Mouse (Mus musculus) megakaryocyte, adult 5-6 weeks (primary cell): ENCODE measurements around the gene Hist1h2ab. TPM values are rescaled to one million over a fixed set of nuclear protein-coding genes. Genes with fewer than 3 reads are reported as not detected.

ENCODE experiments used
- ATAC-seq: 2 replicates; pipeline ENCODE4 v1.8.0; 2016; ENCODE audit warnings: mild to moderate bottlenecking, inconsistent platforms; ENCODE audit not compliant: poor library complexity, severe bottlenecking
- total RNA-seq, 2 experiments: library from RNA; stranded (forward) in 1 of 2; stranded (reverse) in 1 of 2; fragments of 153-499, 151-499 nt in 1 of 2; fragments of 221-1000, 200-1000 nt in 1 of 2; gene quantifications; 2 replicates each; pipeline versions ENCODE4 v1.2.3 to v1.2.4; 2015 to 2017

The Hist1h2ab gene
- total RNA-seq, 2 experiments from 2014 or later, result 114 to 4,666 TPM

DNA sequence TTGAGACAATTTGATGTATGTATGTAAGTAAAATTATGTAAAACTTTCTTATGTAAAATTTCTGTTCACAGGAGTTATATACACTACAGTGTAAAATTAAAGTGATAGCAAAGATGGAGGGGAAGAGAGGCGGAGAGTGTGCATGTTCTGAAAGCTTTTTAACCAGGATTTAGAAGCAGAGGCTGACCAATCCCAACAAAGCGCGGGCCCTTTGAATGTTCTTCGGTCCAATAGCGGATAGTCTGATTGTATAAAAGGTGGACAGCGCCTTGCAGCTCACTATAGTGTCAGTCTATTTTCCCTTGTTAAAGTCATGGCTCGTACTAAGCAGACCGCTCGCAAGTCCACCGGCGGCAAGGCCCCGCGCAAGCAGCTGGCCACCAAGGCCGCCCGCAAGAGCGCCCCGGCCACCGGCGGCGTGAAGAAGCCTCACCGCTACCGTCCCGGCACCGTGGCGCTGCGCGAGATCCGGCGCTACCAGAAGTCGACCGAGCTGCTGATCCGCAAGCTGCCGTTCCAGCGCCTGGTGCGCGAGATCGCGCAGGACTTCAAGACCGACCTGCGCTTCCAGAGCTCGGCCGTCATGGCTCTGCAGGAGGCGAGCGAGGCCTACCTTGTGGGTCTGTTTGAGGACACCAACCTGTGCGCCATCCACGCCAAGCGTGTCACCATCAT is 1.3 kb downstream of the Hist1h2ab start, which contains the start of gene Hist1h3b:
Gene Hist1h3b (plus strand): TSS at position 201 of the 675 bp plus-strand sequence.
- peak; percentile 68 for ATAC-seq

DNA sequence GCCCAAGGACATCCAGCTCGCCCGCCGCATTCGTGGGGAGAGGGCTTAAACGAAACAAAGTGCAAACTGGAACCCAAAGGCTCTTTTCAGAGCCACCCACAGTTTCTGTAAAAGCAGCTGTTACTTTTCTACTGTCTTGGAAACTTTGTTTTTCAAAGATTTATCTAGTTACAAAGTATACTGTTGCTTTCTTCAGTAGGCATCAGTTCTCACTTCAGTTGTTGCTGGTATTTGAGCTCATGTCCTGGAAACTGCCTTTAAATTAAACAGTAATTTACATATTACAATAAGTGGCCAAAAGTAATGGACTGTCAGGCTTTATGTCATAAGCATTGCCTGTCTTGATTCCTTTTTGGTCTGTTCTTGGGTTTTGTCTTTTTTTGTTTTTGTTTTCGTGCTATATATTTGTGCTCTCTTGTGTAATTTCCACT is 1.8 kb downstream of the Hist1h2ab start:
- no peak for ATAC-seq

DNA sequence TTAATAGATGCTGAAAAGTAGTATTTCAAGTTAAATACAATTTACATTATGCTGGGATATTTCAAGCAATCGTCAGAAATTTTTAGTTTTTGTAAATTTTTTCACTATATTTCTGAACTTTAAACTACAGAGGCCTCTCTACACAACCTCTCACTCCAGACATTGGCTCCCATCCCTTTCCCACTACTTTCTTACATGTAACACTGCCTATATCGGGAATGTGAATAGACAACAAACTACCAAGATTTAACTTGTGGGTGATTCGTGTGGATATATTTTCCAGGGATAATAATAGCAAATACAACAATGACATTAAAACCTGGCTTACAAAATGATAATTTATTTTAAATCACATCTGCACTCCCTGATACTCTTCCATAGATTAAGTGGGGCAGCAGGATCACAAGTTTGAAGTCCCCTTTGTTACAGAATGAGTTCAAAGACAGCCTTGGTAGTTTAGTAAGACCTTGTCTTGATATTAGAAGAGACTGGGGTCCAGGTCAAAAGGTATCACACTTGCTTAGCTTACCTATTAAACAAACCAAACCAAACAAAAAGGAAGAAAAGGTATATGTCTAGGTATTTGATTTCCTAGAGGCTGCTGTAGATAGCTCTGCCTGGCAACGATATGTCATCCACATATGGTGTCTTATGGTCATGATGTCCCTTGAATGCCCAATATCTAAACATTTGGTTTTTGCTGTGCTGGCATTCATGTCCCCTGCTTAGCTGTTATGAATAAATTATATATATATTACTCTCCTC is 2.6 kb downstream of the Hist1h2ab start:
- no peak for ATAC-seq

DNA sequence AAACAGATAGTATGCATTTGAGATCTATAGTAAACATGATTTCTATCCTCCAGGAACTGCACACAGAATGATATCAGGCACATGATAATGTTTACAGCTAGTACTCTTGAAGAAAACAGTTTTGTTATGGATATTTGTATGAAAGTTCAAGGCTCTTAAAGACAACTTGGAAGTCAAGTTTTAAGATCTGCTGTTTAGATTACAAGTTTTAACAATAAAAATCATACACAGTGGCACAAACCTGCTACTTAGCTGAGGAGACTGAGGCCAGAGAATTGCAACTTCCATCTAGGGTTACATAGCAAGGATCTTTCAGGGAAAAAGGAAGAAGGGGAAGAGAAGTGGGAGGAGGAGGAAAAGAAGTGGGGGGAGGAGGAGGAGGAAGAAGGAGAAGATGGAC is 4.1 kb downstream of the Hist1h2ab start:
- ATAC-seq, result no peak

DNA sequence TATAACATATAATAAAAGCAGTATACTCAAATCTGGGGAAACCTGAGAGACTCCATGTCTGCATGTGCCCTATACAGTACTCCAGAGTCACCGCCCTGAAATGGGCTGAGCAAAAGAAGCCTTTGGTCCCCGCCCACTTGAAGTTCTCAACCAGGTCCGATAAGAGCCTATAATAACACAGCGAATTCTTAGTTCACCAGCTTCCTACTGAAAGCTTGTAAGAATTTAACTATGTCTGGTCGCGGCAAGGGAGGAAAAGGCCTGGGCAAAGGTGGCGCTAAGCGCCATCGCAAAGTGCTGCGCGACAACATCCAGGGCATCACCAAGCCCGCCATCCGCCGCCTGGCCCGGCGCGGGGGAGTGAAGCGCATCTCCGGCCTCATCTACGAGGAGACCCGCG is 5.9 kb downstream of the Hist1h2ab start, which contains the start of gene Hist1h4b:
Gene Hist1h4b (plus strand): TSS at position 224 of the 400 bp plus-strand sequence.
- ATAC-seq, result peak; percentile 50

DNA sequence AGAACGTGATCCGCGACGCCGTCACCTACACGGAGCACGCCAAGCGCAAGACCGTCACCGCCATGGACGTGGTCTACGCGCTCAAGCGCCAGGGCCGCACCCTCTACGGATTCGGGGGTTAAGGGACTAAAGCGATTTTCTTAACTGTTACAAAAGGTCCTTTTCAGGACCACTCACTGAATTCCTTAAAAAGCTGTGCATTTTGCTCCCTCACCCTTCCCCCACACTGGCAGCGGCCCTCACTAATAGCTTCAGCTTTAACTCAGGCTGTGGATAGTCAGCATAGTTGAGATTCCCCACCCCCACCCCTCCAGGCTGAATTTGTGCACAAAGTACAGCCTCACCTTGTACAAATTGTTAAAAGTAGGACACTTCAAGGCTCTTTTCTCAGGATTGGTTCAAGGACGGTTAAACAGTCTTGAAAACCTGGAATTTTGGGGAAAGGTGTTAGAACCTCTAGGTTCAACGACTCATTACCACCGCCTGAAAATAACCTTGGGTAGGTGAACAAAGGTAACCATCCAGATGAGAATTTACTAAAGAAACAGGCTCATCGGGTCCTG is 6.4 kb downstream of the Hist1h2ab start:
- peak; percentile 5; the same call in 1 of the 2 replicates for ATAC-seq

DNA sequence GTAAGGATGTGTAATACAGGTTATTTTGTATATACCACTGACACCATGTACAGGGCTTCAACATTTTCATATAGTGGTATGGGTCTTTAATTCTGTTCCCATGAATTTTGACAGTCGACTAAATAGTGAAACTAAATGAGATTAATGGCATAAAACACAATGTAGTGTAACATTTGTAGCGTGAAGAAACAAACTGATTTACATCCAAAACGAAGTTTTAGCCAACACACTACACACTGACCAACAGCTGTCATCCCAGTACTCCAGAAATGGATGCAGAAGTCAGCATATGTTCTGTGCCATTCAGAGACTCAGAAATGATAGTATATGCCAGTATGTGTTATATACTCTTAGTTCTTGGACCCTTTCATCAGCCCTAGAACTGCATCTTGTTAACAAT is 7.0 kb downstream of the Hist1h2ab start:
- no peak for ATAC-seq

DNA sequence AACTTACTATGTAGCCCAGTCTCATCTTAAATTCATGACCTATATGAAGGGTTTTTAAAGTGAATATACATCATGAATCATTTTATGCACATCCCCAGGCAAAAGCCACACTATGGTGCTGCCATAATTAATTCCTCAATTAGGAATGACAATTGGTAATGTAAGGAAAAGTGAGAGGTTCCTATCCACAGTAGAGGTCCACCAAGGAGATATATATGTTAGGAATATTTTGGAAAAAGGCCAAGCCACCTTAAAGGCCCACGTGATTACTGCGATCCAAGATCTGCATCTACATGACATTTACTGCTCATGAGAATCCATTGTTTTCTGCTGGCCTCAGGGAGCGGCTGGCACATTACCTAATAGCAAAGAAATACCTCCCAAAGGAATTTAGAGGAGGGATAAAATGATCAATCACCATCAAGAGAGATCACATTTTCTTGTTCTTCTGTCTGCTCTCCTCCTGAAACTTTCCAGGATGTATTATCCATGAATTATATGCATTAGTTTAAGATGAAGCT is 8.4 kb downstream of the Hist1h2ab start:
- no peak for ATAC-seq

DNA sequence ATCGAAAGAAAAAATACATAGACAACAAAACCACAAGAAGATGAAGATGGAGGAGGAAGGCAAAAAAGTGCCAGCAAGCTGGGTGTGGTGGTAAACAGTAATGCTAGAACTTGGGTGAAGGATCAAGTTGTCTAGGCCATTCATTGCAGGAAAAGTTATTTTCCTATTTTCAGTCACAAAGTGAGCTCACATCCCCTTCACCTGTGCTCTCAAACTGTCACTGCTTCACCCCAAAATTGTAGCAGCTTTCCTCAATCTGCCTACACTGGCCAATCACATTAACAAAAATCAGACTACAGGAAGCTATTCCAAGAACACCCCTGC is 9.0 kb downstream of the Hist1h2ab start:
- no peak for ATAC-seq

DNA sequence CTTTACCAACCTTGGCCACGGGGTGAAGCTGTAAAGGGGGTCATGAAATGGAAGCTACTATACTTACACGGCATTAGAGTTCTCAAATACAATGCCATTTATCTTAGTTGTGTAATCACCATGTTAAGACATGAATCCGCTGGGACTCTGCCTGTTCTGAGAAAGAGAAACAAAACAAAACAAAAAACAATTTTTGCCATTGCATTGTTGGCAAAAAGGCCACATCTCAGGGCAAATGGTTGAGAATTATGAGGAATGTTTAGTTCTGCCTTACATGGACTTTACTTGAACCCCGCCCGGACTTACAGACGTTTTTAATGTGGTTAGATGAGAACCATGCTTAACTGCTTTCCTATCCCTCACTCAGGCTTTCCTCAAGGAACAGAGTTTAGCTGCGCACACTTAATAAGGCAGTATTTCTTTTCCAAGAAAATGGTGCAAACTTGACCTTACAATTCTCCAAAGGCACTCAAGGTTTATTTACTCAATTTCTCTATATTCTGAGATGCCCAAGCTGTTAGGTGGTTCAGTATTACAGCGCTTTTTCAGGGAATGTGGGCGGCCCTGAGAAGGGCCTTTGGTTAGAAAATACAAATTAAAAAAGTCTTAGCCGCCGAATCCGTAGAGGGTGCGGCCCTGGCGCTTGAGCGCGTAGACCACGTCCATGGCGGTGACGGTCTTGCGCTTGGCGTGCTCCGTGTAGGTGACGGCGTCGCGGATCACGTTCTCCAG is 9.5 kb downstream of the Hist1h2ab start:
- ATAC-seq, result no peak

DNA sequence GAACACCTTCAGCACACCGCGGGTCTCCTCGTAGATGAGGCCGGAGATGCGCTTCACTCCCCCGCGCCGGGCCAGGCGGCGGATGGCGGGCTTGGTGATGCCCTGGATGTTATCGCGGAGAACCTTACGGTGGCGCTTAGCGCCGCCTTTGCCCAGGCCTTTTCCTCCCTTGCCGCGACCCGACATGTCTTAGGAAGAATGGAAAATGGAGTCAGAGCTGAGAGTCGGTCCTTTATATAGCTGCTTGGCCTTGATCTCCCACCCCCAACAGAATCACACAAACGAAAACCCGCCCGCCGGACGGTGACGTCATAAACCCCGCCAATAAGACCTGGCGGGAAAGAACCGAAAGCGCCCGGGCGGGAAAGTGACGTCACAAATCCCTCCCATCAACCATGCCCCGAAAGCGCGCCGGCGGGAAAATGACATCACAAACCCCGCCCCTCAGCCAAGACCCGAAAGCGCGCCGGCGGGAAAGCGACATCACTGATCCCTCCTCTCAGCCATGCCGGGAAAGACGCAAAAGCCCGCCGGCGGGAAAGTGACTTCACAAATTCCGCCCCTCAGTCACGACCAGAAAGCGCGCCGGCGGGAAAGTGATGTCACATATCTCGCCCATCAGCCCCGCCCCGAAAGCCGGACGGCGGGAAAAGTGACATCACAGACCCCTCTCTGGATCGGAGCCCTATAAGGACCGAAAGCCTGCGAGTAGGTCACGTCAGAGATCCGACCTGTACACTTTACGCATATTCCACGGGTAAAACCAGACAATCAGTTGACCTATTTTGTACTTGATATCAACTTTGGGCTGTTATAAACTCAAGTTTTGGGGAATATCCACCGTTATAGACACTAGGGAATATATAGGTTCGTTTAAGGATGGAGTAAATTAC is 10.3 kb downstream of the Hist1h2ab start, which contains the start of gene Hist1h4a:
Gene Hist1h4a (minus strand): TSS at position 259 of the 893 bp plus-strand sequence.
- peak; percentile 49 for ATAC-seq

DNA sequence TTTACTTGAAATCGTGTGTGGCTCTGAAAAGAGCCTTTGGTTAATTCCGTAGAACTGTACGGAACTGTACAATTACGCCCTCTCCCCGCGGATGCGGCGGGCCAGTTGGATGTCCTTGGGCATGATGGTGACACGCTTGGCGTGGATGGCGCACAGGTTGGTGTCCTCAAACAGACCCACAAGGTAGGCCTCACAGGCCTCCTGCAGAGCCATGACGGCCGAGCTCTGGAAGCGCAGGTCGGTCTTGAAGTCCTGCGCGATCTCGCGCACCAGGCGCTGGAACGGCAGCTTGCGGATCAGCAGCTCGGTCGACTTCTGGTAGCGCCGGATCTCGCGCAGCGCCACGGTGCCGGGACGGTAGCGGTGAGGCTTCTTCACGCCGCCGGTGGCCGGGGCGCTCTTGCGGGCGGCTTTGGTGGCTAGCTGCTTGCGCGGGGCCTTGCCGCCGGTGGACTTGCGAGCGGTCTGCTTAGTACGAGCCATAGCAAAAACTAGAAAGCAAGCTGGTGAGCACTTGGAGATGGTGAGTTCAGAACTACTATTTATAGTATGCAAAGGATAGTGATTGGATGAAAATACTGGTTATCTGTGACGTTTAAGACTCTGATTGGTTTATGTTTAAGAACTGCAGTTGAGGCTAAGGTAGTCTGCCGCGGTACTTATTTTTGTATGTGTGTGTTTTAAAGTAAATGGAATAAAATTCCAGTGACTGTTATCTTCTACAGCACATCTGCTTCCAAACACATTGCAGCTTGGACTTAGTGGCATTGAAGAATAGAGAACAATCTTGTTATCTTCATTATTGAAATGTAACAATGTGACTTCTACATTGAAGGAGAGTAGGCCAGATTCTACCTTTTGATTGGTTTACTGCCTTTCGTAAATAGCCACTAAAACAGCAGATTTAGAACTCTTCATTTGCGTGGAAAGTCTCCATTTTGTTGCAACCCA is 11.2 kb downstream of the Hist1h2ab start, which contains the start of gene Hist1h3a:
Gene Hist1h3a (minus strand): TSS at position 516 of the 951 bp plus-strand sequence.
- peak; percentile 52 for ATAC-seq

DNA sequence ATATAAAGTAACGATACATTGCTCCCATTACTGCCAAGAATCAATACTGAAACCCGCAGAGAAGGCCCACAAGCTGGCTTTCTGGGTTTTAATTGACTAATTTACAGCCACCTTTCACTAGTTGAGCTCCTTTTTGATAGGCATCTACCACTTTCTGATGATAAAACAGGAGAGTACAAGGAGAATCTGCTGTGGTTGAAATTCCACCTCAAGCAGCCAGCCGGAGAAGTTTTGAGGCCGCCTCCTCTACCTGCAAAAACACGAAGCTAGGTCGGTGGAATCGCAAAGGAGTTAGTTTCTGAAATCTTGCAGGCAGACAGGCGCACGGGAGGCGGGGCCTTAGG is 12.3 kb downstream of the Hist1h2ab start:
- ATAC-seq, result no peak

DNA sequence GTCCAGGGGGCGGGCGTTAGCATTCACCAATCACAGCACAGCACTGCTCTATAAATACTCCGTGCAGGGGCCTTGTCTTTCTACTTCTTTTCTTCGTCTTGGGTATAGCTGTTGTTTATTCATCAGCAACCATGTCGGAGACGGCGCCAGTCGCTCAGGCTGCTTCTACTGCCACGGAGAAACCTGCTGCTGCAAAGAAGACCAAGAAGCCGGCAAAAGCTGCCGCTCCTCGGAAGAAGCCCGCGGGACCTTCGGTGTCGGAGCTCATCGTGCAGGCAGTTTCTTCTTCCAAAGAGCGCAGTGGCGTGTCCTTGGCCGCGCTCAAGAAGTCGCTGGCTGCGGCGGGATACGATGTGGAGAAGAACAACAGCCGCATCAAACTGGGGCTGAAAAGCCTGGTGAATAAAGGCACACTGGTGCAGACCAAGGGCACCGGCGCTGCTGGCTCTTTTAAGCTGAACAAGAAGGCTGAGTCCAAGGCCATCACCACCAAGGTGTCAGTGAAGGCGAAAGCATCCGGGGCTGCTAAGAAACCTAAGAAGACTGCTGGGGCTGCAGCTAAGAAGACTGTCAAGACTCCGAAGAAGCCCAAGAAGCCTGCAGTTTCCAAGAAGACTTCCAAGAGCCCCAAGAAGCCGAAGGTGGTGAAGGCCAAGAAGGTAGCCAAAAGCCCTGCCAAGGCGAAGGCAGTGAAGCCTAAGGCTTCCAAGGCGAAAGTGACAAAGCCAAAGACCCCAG is 12.8 kb downstream of the Hist1h2ab start, which contains the start of gene Hist1h1a:
Gene Hist1h1a (plus strand): TSS at position 81 of the 738 bp plus-strand sequence.
- peak; percentile 59 for ATAC-seq

DNA sequence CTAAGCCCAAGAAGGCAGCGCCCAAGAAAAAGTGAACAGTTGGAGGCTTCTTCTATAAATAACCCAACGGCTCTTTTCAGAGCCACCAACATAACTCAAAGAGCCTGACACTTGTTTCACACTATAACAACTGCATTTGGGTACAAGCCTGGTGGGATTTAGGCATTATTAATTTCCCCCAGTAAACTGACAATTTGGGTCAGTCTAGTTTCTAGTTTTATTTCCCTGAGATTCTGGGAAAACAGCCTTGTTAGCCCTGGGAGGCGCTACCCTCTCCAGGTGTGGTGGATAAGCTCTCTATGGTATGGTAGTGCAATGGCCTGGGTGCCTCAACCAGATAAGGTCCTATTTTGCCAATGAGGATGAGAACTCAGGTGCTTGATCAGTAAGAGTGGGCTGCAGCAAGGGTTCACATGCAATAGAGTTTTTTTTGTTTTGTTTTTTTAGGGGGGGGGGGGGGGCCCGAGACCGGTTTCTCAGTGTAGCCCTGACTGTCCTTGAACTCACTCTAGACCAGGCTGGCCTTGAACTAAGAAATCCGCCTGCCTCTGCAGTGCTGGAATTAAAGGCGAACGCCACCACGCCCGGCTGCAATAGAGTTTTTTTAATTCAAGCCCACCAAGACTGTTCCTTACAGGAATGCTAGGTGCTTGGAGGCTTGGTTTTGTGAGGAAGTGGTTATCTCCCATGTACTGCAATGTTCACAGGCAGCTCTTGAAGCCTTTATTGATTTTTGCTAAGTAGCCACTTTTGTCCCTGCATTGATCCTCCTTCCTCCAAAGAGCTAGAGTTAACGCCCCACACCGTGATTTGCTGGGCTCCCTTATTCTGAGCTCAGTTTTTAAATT is 13.6 kb downstream of the Hist1h2ab start:
- no peak for ATAC-seq

DNA sequence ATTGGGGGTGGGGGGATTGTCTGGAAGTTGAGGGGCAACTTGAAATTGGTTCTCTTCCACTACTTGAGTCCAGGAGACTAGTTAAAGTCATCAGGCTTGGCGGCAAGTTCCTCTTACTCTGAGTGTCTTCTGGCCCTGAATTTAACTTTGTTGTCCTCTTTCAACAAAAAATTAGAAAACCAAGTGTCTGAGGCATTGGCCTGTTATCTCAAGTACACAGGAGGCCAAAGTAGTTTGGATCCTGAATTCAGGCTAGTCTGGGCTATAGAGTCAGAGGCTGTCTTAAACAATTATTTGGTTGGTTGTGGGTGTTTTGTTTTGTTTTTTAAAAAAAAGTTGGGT is 14.2 kb downstream of the Hist1h2ab start:
- no peak for ATAC-seq

DNA sequence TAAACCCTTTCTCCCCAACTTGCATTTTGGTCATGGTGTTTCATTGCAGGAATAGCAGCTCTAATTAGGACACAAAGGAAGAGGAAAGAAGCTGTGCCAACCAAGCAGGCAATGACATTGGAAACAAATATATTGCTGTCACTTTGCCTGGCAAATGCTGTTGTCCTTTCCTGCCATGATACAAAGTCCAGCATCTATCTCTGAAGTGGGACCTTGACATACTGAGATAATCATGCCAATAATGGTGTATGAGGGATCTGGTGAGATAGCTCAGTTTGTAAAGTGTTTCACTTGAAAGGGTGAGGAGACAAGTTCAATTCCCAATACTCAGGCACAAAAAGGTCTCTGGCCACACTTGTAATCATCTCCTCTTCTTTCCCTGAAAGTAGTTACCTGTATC is 15.8 kb downstream of the Hist1h2ab start:
- ATAC-seq, result no peak
